Mouse (Mus musculus) embryo, embryonic 9.5 days (tissue): ENCODE results near the gene Cdh23.

Source experiments
- DNase-seq: peaks from one replicate; pipeline ENCODE4 v3.0.0-alpha.2; 2017; ENCODE audit errors: extremely low spot score

Cdh23 gene

DNA sequence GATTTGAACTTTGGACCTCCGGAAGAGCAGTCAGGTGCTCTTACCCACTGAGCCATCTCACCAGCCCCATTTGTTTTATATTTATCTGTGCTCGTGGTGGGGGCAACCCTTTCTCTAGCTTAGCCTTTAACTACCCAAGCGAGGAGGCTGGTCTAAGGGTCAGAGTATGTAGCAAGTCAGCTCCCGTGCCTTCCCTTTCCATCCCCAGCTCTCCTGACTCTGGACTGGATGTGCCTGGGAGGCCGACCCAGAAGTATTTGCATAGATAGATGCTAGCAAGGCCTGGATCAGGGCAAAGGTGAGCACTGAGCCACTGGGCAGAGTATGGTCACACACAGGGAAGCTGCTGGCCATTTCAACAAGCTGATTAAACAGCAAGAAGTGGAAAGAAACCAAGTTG is 12.5 kb upstream of the Cdh23 start:
- DNase-seq, result no peak

DNA sequence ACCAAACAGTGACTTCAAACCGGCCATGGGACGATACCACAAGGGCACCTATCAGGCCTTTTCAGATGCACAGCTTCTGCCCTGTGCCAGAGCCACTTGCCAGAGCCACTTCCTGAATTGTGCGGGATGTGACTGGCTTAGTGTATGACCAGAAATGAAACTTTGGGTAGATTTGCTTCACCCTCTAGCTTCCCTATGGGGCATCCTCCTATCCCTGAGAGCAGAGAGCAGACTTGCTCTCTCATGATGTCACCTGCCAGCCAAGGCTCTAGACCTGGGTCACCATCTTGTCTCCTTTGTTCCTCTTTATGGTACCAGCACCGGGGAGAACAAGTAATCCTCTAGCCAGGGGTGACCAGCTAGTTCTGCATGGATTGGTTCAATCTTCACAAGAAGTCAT is 10.0 kb upstream of the Cdh23 start:
- DNase-seq, result no peak

DNA sequence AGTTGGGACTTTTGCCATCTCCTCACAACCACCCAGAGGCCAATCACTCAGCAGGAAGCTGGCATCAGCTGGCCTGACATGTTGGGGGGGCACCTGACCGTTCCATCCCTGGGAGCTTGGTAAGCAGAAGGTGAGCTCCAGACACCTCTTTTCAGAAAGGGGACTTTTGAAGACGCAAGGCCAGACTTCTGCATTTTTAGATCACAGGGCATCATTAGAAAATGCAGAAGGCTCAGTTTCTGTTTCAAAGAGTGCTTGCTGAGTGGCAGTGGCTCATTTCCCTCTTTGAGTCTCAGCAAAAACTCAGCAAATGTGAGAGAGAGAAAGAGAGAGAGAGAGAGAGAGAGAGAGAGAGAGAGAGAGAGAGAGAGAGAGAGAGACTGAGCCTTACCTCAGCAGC is 8.8 kb upstream of the Cdh23 start:
- no peak for DNase-seq

DNA sequence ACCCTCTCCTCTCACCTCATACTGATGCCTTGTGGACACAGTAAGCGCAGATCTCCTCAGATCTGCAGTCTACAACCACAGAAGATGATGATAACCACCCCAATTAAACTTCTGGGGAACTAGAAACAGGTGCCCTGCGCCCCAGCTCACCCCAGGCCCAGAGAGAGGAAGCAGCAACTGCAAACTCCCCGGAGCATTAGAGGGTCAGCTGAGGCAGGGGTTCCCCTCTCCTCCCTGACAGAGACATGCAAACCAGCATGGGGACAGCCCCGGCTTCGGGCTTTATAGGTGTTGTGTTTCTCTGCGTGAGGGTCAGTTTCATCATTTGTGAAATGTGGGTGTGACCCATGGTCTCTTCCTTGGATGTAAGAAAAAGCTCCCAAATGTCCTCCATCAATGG is 1.5 kb upstream of the Cdh23 start:
- no peak for DNase-seq

DNA sequence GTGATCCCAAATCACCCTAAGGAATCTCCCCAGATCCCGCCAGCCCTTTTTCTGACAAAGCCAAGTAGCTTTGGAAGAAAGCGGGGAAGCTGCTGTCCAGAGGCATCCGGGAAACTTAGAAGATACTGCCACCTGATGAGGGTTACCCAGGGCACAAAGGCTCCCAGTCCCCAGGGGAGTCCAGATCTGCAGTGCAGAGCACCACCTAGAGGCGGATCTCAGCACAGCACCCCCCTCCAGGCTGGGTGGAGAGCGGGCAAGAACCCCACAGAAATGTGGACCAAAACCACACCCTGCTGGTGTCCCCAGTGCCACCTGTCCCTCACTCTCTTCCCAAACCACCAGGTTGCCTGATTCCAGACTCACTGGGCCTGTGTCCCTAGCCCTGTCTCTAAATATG is 685 bp upstream of the Cdh23 start:
- DNase-seq, result peak; percentile 66

DNA sequence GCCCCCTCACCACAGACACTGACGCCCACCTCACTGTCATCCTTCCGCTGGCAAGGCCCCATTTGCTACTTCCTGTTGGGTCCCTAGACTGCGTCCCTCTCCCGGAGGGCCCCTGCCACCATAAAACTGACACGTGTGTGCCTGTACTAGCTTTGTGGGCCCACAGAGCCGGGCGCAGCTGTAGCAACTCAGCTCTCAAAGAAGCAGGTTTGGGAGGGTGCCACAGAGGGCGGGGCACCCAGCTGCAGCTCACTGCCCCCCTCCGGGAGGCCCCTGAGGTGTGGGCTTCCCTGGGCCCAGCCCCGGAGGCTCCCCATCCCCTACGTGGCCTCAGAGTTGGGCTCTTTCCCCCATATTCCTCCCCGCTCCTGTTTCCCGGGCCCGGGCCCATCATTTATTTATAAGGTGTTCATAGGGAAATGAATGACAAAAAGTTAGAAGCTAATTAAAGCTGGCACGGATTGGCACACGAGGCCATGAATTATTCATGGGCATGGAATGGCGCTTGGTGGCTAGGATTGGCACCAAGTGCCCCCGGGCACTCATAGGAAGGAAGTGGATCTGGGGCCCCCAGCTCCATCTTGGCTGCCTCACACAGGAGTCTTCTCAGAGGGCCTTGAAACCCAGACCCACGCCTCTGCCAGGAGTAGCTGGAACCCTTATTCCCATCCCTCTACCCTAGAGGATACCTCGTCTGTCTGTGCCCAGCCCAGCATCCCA is 4.5 kb downstream of the Cdh23 start:
- no peak for DNase-seq

DNA sequence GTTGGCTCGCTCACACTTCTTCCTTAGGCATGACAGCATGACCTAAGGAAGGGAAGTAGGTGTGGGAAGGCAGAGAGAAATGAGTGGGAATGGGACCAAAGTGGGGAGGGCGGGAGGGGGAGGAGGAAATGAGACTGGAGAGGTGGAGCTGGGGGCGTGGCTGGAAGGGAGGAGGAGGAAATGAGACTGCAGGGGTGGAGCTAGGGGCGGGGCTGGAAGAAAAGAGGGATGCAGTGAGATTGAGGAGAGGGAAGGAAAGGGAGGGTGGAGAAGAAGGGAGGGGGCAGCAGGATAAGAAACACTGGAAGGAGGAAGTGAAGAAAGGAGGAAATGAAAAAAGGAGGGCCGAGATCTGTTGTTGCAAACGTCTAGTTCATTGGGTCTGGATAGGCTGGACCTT is 5.3 kb downstream of the Cdh23 start:
- DNase-seq, result no peak

DNA sequence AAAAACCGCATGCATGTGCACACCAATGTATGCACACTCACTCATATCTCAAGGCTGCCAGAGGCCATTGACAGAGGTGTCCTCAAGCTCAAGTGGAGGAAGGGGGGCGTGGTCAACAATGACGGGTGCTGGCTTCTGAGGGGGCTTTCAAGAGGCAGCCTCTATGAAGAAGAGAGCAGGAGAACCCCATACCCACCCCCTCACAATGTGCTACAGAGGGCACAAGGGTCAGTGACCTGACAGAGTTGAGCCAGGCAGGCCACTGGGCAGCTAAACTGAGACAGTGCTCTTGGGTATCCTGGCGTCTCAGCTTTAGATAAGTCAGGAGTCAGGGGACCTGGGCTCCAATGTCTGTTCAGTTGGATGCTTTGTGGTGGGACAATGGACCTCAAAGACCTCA is 6.9 kb downstream of the Cdh23 start:
- DNase-seq, result no peak

DNA sequence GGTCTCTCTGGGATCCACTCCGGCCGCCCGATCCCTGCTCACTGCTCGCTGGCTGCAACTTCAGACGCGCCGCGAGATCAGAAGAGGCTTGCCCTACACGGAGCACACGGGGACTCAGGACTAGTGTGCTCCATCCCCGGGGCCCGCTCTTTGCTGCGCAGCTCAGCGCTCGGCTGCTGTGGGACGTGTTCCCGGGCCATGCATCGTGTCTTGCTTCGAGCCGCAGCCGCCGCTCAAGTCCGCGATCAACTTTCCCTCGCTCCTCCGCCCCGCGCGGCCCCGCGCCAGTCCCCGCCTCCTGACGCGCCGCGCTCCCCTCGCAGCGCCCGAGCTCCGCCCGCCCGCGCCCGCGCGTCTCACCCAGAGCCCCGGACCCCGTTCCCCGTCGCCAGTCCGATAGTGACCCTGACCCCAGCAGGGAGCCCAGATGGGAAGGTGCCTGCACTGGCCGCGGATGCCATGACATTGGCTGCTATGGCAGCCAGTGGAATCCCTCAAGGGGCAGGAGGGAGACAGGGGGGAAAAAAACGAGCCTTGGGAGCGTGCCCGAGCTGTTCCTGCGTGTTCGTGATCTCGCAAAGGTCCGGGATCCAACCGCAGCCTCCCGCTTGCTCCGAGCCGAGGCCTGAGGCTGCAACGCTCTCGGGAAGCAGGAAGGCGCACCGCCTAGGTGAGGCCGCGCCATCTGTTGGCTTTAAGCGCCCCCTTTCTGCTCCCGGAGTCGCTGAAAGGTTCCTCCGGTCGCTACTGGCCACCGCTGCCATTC is 9.1 kb downstream of the Cdh23 start:
- DNase-seq, result peak; percentile 66

DNA sequence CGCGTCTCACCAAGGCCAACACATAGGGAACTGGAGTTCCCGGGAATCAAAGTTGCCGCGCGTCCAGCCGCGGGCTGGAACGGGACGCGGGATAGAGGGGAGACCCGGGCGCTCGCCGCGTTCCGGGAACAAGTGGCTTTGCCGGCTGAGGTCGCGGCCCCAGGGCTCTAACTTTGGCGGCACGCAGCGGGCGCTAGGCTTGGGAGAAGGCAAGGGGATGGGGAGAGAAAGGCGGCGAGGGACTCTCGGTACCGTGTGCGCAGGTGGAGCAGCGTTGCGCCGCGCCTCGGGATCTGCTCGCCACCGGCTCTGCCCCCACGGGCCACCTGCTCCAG is 9.7 kb downstream of the Cdh23 start:
- peak; percentile 46 for DNase-seq

DNA sequence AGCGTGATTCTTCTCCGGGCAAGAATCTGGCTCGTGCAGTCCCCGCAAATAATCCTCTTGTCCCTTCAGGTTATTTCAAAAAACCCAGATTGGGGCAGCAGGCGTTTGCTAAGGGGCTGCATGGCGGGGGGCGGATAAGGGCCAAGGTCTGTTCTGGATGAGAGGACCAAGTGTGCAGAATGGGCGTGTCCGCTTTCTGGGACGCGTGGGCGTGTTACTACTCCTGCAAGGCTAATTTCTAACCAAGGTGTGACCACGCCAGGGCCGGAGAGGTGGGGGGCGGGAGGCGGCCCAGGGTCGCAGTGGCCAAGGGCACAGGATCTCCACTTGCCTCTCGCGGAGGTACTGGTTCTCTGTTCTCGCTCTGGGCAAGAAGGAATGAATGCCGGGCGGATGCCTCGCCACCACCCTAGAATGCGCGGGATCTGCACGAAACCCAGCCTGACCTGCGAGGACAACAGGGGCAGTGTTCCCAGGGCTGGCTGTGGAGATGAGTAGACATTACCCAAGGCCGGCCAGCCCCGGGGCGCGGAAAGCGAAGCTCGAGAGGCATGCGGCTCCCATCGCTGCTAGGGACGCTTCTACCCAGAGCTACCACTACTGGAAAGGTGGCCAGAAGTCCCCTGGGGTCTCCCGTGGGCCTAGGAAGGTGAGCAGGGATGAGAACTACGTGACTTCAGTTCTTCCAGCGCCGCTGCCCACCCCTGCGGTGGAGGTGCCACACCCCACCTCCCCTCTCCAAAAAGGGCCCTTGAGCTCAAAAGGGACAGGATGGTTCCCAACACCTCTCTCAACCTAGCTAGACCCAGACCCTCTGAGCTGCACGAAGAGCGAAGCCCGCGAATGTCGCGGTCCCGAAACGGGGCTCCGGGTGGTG is 10.3 kb downstream of the Cdh23 start:
- DNase-seq, result peak; percentile 20

DNA sequence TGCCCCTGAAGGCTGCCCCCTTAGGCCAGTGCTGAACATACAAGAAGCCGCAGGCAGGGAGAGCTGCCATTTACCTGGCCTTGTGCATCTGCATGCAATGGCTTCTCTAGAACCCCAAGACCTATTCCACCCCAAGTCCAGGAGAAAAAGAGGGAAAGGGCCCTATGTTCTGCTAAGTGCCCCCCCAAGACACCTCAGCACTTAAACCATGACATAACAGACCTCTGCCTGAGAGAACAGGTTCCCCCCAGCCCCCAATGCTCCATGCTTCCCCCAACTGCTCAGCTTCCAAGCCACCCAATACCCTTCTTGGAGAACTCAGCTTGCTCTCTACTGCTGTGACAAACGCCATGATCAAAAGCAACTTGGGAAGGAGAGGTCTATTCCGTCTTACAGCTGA is 17.4 kb downstream of the Cdh23 start:
- DNase-seq, result no peak

DNA sequence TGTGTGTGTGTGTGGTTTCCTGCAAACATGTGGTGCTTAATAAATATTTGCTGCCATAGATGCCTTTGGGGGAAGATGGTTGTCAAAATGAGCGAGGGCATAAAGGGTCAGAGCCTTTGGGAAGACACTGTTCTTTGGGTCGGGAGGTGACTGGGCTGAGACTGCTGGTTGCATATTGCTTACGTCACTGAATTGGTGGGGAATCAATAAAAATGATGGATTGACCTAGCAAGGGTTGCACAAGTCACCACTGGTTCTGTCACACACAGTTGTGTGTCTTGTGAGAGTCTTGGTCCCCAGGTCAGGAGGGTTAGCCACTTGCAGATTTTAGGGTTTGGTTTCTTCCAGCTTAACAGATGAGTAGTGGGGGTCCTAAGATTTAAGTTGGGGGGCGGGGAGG is 19.0 kb downstream of the Cdh23 start:
- no peak for DNase-seq

DNA sequence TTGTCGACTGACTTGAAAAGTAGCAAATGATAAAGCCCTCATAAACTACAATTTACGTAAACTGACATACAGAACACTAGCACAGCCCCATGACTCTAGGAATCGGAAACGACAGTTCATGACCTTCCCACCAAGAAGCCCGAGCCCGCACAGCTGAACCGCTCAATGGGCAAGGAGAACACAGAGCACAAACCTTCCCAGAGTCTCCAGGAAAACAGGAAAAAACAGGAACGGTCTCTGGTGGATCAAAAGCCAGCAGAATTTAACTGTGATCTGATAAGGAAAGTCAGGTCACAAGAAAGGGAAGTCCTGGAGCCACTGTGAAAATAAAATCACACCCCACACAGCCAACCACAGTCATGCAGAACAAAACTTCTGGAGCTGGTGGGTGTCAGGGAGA is 26.1 kb downstream of the Cdh23 start:
- no peak for DNase-seq

DNA sequence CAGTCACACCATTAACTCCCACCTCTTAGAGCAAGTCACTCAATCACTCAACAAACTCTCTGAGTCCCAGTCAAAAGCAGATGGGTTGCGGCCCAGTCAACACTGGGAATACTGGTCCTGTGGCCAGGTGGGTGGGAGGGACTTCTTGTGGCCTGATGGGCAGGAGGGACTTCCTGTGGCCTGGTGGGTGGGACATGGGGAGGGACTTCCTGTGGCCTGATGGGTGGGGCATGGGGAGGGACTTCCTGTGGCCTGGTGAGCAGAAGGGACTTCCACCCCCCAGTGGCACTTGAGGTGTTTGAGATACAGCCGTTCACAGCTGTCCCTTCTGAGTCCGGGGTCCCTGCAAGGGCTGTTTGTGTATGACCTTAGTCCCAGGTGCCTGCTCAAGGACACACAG is 27.7 kb downstream of the Cdh23 start:
- DNase-seq, result no peak

DNA sequence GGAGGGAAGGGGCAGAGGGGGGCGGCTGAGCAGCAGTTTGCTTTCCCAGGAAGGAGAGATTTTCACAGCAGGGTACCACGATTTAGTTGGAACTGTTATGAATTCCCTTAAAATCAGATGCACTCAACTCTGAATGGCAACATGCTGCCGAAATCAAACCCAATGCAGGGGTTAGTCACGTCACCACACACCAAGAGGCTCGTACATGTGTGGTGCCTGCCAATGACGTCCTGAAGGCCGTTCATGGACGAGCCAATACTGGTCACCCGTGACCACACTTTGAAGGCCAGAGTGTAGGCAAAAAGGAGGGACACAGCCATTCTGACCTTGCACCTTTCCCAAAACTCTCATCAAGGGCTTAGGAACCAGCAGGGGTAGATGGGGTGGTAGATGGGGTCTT is 35.3 kb downstream of the Cdh23 start:
- DNase-seq, result no peak

DNA sequence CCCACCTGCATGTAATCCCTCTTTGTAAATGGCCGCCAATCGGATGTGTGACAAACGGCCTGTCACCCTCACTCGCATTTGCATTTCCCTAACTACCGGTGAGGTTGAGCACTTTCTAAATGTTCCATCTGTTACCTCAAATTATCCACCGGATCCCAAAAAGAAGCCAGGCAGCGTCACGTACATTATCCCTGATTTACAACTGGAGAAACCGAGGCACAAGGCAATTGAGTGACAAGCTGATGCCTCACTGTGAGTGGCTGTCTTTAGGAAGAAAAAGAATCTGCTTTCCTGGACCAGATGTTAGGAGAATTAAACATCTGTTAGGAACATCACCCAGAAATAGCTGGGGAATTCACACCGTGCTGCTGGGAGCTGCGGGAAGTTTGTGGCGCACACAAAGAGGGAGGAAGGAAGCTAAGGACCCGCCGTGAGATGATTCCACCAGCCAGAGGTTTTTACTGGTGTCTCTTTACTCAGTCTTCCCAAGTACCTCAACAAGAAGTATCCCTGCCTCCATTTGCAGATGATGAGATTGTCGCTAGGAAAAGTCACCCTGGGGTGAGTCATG is 36.8 kb downstream of the Cdh23 start:
- DNase-seq, result no peak

DNA sequence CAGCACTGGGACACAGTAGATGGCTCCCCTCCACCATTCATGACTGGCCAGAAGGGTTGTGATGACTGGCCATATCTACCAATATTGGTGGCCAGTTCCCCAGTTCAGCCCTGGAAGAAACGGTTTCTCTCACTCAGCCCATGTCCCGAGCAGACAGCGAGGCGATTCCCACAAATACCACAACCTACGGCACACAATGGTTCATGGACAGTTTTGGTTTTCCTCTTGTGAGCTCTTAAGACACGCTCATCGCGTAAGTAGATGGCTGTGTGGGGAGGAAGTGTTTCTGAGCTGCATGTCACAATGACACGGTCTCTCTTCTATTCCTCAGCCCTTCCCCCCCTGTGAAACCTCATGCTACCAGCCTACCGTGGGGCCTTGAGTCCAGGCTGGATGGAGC is 38.1 kb downstream of the Cdh23 start:
- no peak for DNase-seq

DNA sequence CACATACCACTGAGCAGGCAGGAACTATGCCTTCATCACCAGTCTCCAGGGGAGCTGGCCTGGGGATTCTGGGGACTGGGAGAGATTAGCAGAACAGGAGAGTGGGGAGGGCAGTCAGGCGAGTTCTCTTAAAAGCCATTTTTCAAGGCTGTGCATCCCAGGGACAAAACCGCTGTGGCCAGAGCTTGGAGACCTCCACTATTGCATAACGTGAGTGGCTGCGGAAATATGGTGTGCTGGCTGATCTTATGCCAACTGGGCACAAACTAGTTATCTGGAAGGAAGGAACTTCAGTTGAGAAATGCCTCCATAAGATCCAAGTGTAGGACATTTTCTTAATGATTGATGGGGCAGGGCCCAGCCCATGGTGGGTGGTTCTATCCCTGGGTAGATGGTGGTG is 42.6 kb downstream of the Cdh23 start:
- no peak for DNase-seq

DNA sequence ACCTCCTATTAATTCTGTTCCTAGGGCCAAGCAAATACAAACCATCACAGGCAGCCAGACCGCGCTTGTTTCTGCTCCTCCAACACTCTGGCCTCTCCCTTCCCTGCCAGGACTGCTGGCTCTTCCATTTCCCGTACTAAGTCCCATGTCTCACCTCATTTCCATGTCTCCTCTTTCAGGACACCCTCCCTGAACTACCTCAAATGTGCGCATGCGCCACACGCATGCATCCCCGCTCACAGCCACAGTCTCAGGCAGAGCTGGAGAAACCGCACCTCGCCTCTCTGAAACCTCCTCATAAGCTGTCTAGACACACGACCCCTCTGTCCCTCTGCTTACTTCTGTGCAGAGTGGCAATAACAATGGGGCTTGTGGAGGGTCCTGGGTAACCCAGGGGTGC is 43.2 kb downstream of the Cdh23 start:
- no peak for DNase-seq

DNA sequence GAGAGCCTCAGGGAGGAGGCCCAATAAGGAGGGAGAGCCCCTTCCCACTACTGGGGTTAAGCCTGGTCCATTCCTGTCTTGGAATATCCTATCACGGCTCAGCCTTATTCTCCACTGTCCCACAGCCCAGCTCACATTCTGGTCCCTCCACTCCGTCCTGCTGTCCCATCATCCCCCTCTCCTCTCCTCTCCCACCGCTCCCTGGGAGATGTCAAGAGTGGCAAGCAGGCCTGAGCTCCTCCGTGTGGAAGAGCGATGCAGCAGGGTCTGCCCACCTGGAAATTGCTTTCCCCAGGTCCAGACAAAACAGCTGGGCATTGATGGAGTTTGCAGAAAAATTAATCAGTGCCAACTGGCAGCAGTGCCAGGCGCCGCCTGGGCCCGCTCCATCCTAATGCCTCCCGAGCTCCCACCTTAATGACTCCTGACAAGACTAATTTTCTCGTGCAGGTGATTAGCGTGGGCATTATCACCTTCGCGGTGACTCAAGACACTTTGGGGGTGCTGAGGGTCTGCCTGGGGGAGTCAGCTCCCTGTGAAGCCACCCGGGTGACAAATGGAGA is 52.1 kb downstream of the Cdh23 start:
- no peak for DNase-seq

DNA sequence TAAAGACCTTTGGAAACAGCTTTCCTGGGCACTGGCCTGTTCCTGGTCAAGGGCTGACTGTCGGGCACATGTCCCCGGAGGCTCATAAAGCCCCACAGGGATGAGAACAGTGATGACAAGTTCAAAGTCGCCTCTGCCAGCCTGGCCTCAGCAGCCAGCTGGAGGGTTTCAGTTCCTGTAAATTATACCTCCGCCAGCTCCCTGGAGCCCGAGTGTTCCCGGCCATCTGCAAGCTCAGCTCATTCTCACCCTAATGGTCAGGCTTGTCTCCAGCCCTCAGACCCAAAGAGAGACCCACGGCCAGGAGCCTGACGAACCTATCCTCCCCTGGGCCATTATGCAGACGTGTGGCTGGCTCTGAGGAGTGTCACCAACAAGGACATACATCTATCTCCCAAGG is 57.0 kb downstream of the Cdh23 start:
- no peak for DNase-seq
